Mouse (Mus musculus) adrenal gland, postnatal 14 days (tissue): ENCODE results near the gene Tnfaip8l3. TPM values are rescaled to one million over a fixed set of nuclear protein-coding genes. Genes with fewer than 3 reads are reported as not detected.

Experiments used
- DNase-seq: peaks from one replicate; pipeline ENCODE4 v3.0.0; 2021; ENCODE audit warnings: mixed read lengths
- total RNA-seq: library from RNA; stranded (reverse); gene quantifications from 2 replicates; pipeline ENCODE4 v1.2.3, GENCODE M21; 2021

Gene Tnfaip8l3
- total RNA-seq, 1 experiment from 2014 or later, result not detected

- peak; percentile 42 for DNase-seq
Observed at GRCm38 (mm10) chr9:53986972-53987371, 81.2 kb downstream of the Tnfaip8l3 start.

- DNase-seq, result peak; percentile 62
Observed at GRCm38 (mm10) chr9:53984868-53985267, 83.3 kb downstream of the Tnfaip8l3 start.

GRCm38 (mm10) chr9:53975122-53975518, 93.1 kb downstream of the Tnfaip8l3 start, which contains the start of gene Elmod1:
TSS of gene Elmod1 (minus strand) at chr9:53975301.
- peak; percentile 78 for DNase-seq

- peak; percentile 21 for DNase-seq
Observed at GRCm38 (mm10) chr9:53974328-53975121, 93.7 kb downstream of the Tnfaip8l3 start.

- DNase-seq, result no peak
Observed at GRCm38 (mm10) chr9:53973929-53974327, 94.3 kb downstream of the Tnfaip8l3 start.

Other genes starting within 250 kb of the Tnfaip8l3 start
- not detected in 2 replicates for gene Sln, start 218.2 kb downstream of the Tnfaip8l3 start, total RNA-seq
- 3.8 and 3.9 TPM in 2 replicates for gene Elmod1, start 93.1 kb downstream of the Tnfaip8l3 start, total RNA-seq
- not detected in 2 replicates for gene Cyp19a1, start 199.7 kb upstream of the Tnfaip8l3 start, total RNA-seq
- 5.3 and 5.4 TPM in 2 replicates for gene Gldn, start 218.1 kb upstream of the Tnfaip8l3 start, total RNA-seq